Mouse (Mus musculus): Measurements from ENCODE around the gene Gcnt3.

Gene Gcnt3

GRCm38 (mm10) chr9:70037988-70038387 lies at the start of gene Gcnt3:
Gene Gcnt3, minus strand, starts transcription at chr9:70038088.
- no peak for DNase-seq (ENCODE audit: low read depth, low spot score)

- no peak for DNase-seq (ENCODE audit: low read depth, low spot score)
These were observed 49.5 kb upstream of the Gcnt3 start for GRCm38 (mm10) chr9:70087379-70087778.

DNA sequence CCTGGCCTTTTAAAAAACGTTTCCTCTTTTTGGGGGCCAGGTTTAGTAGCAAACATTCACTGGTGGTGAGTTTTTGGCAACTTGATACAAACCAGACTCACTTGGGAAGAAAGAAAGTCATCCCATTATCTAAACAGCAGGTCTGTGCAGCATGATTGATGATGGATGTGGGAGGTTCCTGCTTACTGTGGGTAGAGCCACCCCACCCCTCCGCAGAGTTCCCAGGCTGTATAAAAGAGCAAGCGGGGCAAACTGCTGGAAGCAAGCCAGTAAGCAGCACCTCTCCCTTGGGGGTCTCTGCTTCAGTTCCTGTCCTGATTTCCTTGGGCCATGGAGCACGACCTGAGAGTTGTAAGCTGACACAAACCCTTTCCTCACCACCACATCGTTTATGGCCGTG lies 48.2 kb upstream of the Gcnt3 start:
- no peak for DNase-seq (ENCODE audit: low read depth, low spot score)

DNA sequence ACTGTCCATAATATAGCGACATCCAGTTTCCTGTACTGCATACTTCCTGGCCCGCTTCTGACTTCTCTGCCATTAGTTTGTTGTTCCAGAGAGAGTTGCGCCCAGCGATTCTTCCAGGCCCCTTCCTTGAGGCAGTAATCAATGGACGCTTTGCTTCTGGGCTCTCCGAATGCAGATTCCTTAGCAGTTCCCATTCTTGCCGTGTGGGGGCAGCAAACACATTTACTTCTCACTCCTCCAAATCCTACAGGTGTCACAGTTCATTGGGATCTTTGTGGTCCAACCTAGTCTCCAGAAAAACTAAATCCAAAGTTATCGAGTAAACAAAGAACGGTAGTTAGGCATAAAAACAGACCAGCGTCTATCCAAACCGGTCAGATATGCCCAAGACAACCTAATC lies 46.2 kb upstream of the Gcnt3 start:
- DNase-seq (ENCODE audit: low read depth, low spot score) = peak; percentile 47

GRCm38 (mm10) chr9:70082357-70083204 lies 44.7 kb upstream of the Gcnt3 start:
- no peak for DNase-seq (ENCODE audit: low read depth, low spot score)

DNA sequence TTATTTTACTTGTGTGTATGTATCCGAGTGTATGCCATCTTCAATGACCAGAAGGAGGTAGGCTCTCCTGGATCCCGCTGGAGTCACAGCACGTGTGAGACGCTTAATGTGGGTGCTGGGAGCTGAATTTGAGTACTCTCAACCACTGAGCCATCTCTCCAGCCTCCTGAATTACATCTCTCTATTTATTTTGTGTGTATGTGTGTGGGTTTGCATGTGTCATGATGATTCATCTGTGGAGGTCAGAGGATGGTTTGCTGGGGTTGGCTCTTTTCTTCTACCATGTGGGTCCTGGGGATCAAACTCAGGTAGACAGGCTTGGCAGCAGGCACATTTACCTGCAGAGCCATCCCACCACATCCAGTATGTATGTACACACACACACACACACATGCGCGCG lies 43.9 kb upstream of the Gcnt3 start:
- DNase-seq (ENCODE audit: low read depth, low spot score) = no peak

- DNase-seq (ENCODE audit: low read depth, low spot score) = peak; percentile 85
These were observed 43.1 kb upstream of the Gcnt3 start for GRCm38 (mm10) chr9:70080976-70081375.

GRCm38 (mm10) chr9:70080027-70080800 lies 42.3 kb upstream of the Gcnt3 start:
- DNase-seq (ENCODE audit: low read depth, low spot score) = peak; percentile 94

DNA sequence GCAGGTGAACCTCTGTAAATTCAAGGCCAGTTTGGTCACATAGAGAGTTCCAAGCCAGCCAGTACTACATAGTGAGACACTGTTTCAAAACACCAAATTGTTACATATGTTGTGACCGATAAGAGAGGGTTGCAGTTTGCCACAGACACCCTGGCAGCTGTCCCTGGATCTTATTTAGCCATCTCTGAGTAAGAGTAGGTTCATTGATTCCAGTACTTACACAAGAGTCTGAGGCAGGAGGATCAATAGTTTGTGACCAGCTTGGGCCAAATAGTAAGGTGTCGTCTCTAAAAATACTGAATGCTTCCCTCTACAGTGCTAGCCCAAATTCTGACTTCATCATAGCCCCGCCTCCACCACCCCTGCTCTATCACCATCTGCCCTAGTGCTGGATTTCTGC lies 40.1 kb upstream of the Gcnt3 start:
- peak; percentile 65 for DNase-seq (ENCODE audit: low read depth, low spot score)

DNA sequence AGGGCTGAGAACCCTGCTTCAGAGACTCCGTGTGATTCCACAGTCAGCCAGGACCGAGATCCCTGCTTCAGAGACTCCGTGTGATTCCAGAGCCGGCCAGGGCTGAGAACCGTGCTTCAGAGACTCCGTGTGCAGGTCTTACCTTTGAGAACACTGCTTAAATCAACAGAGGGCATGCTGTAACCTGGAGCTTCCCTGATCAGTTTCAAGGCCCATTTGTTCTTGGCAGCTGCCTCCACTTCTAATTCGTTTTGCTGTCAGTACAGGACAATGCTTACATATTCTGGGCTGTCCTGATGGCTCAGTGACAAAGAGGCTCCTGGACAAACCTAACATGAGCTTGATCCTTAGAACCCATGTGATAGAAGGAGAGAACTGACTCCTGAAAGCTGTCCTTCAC lies 39.3 kb upstream of the Gcnt3 start:
- DNase-seq (ENCODE audit: low read depth, low spot score) = no peak

- no peak for DNase-seq (ENCODE audit: low read depth, low spot score)
These were observed 34.5 kb upstream of the Gcnt3 start for GRCm38 (mm10) chr9:70072387-70072786.

DNA sequence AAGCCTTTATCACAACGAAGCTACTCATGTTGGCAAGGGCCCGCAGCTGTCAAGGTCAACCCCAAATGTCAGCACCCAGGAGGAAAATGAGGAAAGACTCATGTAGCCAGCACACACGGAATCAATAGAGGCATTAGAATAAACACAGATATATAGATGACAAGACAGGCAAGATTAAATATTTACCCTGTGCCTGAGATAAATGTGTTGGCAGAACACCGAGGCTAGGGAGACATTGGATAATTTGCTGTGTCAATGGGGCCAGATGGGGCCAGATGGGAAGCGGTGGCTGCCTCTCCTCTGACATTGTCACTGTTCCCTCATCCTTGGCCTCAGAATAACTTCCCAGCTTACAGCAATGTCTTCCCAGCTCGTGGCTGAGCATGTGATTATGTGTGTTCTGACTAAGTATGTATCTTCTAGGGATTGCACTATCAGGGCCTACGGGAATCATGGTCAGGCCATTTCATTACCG lies 32.1 kb upstream of the Gcnt3 start:
- DNase-seq (ENCODE audit: low read depth, low spot score) = no peak

DNA sequence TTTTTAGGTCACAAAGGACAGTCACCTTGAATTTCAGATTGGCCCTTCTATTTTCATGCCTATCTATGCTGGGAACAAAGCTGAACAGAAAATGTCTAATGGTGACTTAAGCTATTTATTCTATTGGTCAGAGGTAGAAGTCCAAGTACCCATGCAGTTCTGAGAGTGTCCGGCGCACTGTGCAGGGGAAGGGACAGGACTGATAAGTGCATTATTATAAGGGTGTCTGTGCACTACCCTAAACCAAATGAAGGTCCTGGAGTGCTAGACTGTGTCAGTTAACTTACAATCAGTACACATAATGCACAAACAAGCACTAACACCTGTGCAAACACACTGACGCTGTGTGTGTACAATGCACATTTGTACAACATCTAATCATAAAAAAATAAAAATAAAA lies 29.6 kb upstream of the Gcnt3 start:
- no peak for DNase-seq (ENCODE audit: low read depth, low spot score)

GRCm38 (mm10) chr9:70062012-70062411 lies 24.1 kb upstream of the Gcnt3 start:
- DNase-seq (ENCODE audit: low read depth, low spot score) = no peak

GRCm38 (mm10) chr9:70053411-70053810 lies 15.5 kb upstream of the Gcnt3 start:
- DNase-seq (ENCODE audit: low read depth, low spot score) = no peak

- no peak for DNase-seq (ENCODE audit: low read depth, low spot score)
These were observed 14.8 kb upstream of the Gcnt3 start for GRCm38 (mm10) chr9:70052730-70053129.

DNA sequence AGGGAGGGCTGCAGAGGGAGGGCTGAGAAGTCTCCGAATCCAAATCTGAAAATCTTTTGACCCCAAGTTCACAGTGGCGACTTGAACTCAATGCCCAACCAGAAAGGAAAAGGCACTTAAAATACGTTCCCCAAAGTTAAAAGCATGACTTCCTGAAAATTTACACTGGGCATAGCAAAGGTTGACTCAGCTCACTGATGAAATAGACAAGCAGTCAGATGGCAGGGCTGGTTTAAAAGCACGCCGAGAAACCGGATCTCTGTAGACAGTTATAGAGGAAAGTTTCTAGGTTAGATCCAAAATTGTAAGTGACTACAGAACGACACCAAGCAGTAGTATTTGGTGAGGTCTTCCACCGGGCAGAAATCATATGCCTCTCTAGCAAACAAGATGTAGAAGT lies 12.0 kb upstream of the Gcnt3 start:
- DNase-seq (ENCODE audit: low read depth, low spot score) = no peak

DNA sequence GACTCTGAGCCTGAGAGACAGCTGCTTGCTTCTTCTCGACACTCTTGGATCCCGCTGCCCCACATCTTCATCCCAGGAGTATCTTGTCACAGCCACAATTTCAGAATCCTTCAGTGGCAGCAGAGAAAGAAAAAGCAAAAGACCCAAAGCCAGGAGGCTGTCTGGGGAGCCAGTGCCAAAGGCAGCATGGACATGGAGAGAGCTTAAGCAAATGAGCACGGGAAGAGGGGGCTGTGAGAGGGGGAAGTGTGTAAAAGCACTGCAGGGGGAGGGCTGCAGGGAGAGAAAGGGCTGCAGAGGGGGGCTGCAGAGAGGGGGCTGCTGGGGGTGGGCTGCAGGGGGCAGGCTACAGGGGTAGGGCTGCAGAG lies 11.5 kb upstream of the Gcnt3 start:
- DNase-seq (ENCODE audit: low read depth, low spot score) = no peak

- no peak for DNase-seq (ENCODE audit: low read depth, low spot score)
These were observed 11.0 kb upstream of the Gcnt3 start for GRCm38 (mm10) chr9:70048751-70049415.

- DNase-seq (ENCODE audit: low read depth, low spot score) = no peak
These were observed 10.4 kb upstream of the Gcnt3 start for GRCm38 (mm10) chr9:70048280-70048679.

DNA sequence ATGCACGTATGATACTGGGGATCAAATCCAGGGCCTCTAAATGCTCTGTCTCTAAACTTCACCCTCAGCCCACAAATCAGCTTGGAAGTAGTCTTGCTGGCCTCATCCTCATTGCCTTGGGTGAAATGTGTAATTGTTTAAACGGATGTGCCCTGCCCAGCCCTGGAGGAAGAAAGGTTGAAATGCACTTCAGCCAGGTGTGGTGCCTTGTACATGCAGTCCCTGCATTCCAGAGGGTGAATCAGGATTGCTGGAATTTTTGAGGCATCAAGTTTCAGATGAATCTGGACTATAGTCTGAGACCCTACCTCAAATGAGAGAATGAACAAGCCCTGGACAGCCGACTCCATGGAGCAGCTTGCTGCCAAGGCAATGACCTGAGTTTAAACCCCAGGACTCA lies 10.0 kb upstream of the Gcnt3 start:
- no peak for DNase-seq (ENCODE audit: low read depth, low spot score)

GRCm38 (mm10) chr9:70046255-70046654 lies 8.4 kb upstream of the Gcnt3 start:
- DNase-seq (ENCODE audit: low read depth, low spot score) = no peak
